Mouse (Mus musculus) liver, embryonic 14.5 days (tissue): ENCODE measurements at regions not wholly inside any gene's neighbourhood (a gene's known extent, or its start where the extent isn't known, plus 50 kb on each side); places are given as distances from the start of the nearest gene placed in this dataset.

Experiments
- CTCF ChIP-seq: IDR thresholded peaks from 2 replicates; pipeline ENCODE4 v1.5.1; 2016; ENCODE audit warnings: antibody characterized with exemption, low read depth, control low read depth
- EP300 ChIP-seq: IDR thresholded peaks from 2 replicates; pipeline ENCODE4 v1.6.1; 2016; ENCODE audit warnings: antibody characterized with exemption, low read depth

- TF ChIP-seq CTCF (no peak), EP300 (no peak)
Observed at GRCm38 (mm10) chr1:76644895-76645294, 870.0 kb downstream of the Epha4 start.
